ENCODE assay signal across 29 mouse cellular contexts in genomic region chr7:97039641-97040040, GRCm38 (mm10). TPM values are rescaled to one million over a fixed set of nuclear protein-coding genes. Genes with fewer than 3 reads are reported as not detected.
DNase-seq lines count a peak whose midpoint lies in the region; ATAC-seq and TF ChIP-seq lines count a peak whose summit lies in the region.
"Had no signal": no experiment of that assay in that cellular context is flagged by ENCODE, and none has a peak within 500 bp of the region (broad histone marks: within the 10 kb centered on the region; RNA-seq: fewer than 3 reads in every experiment).

No protein-coding gene starts in this region.

- H3K4me2 ChIP-seq in kidney, postnatal 0 days (ENCODE audit: low read length): no peak overlapping the region
- H3K4me2 ChIP-seq: embryonic facial prominence, embryonic 12.5 days; forebrain, embryonic 15.5 days; heart, embryonic 15.5 days; liver, embryonic 12.5 days; midbrain, embryonic 12.5 days had no signal

- no peak for TF ChIP-seq POLR2A in kidney, adult 2 months (IDR thresholded peaks at IDR 0.05; ENCODE audit: low read depth, low read length)

- H3K27me3 ChIP-seq in kidney, postnatal 0 days (ENCODE audit: insufficient read depth, low read length): no peaks in the 10 kb centered on the region
- no peaks in the 10 kb centered on the region for H3K27me3 ChIP-seq in kidney, adult 2 months (replicated peaks; ENCODE audit: control insufficient read depth, insufficient read depth, low read length)
- H3K27me3 ChIP-seq: embryonic facial prominence, embryonic 12.5 days; forebrain, embryonic 15.5 days; heart, embryonic 15.5 days; liver, embryonic 12.5 days; midbrain, embryonic 12.5 days had no signal

- H3K27ac ChIP-seq in kidney, postnatal 0 days: no peak overlapping the region
- no peak overlapping the region for H3K27ac ChIP-seq in kidney, adult 2 months (ENCODE audit: insufficient read depth, low read depth, low read length)
- H3K27ac ChIP-seq: embryonic facial prominence, embryonic 12.5 days; forebrain, embryonic 10.5 days; forebrain, embryonic 15.5 days; heart, embryonic 10.5 days; heart, embryonic 15.5 days; liver, embryonic 12.5 days; midbrain, embryonic 12.5 days; stomach, postnatal 0 days had no signal

- peak; percentile 16 for DNase-seq in embryo, embryonic 10 days (ENCODE audit: low spot score)
- no peak for DNase-seq in embryo, embryonic 9.5 days (ENCODE audit: extremely low spot score)
- peak; percentile 70 for DNase-seq in kidney, postnatal 0 days (ENCODE audit: low spot score)
- no peak for DNase-seq in kidney, adult 2 months
- DNase-seq in adrenal gland, postnatal 14 days: peak; percentile 50
- peak; percentile 17 for DNase-seq in embryo, embryonic 10.5 days (ENCODE audit: low spot score)
- DNase-seq in urinary bladder, postnatal 36 days (ENCODE audit: low spot score in 2 of 2): no peak
- DNase-seq: cerebellum, adult 11 months; cerebellum, adult 9-11 months; gastrocnemius, postnatal 25 days; heart, adult 11 months; kidney, adult 18-20 months; layer of hippocampus, postnatal 36 days; left cerebral cortex, postnatal 4 days; liver, postnatal 0 days; lung, postnatal 36 days; right cerebral cortex, postnatal 4 days; thymus, adult 18-20 months; thymus, postnatal 36 days had no signal

- no peak overlapping the region for H3K9ac ChIP-seq in kidney, postnatal 0 days (ENCODE audit: low read depth, low read length)
- H3K9ac ChIP-seq: embryonic facial prominence, embryonic 12.5 days; forebrain, embryonic 15.5 days; heart, embryonic 15.5 days; liver, embryonic 12.5 days; liver, postnatal 0 days; midbrain, embryonic 12.5 days had no signal

- no peaks in the 10 kb centered on the region for H3K4me1 ChIP-seq in kidney, postnatal 0 days (replicated peaks; ENCODE audit: insufficient read depth, low read length)
- H3K4me1 ChIP-seq in kidney, adult 2 months (ENCODE audit: control insufficient read depth, insufficient read depth, low read length): no peaks in the 10 kb centered on the region
- H3K4me1 ChIP-seq: embryonic facial prominence, embryonic 12.5 days; forebrain, embryonic 10.5 days; forebrain, embryonic 15.5 days; heart, embryonic 15.5 days; liver, embryonic 12.5 days; midbrain, embryonic 12.5 days had no signal

- no peaks in the 10 kb centered on the region for H3K36me3 ChIP-seq in kidney, postnatal 0 days (ENCODE audit: insufficient read depth, low read length)
- 0 out of 2 replicates have a peak, but pooled peaks cover 2% of the 10 kb centered on the region for H3K36me3 ChIP-seq in kidney, adult 2 months (ENCODE audit: control insufficient read depth, insufficient read depth, low read length)
- H3K36me3 ChIP-seq: embryonic facial prominence, embryonic 12.5 days; forebrain, embryonic 15.5 days had no signal

- no peak overlapping the region for H3K4me3 ChIP-seq in kidney, postnatal 0 days (replicated peaks; ENCODE audit: low read depth, low read length)
- H3K4me3 ChIP-seq in kidney, adult 2 months (ENCODE audit: insufficient read depth, low read depth, low read length): no peak overlapping the region
- H3K4me3 ChIP-seq: embryonic facial prominence, embryonic 12.5 days; forebrain, embryonic 10.5 days; forebrain, embryonic 15.5 days; heart, embryonic 10.5 days; heart, embryonic 15.5 days; liver, embryonic 12.5 days; midbrain, embryonic 12.5 days had no signal

- no peak; the same call in 1 of the 2 replicates for ATAC-seq in kidney, postnatal 0 days (replicated peaks; ENCODE audit: low FRiP score, low read depth)
- ATAC-seq: CD4-positive, CD25-positive, alpha-beta regulatory T cell, adult 4 months; forebrain, embryonic 15.5 days; hindbrain, embryonic 16.5 days; liver, embryonic 12.5 days; liver, postnatal 0 days had no signal

- WGBS in kidney, postnatal 0 days: 31% methylated on average over 4 of the region's 4 CpGs
- WGBS in kidney, adult 2 months: 39% methylated on average over 4 of the region's 4 CpGs

- no peaks in the 10 kb centered on the region for H3K9me3 ChIP-seq in kidney, postnatal 0 days (replicated peaks; ENCODE audit: low read length)
- H3K9me3 ChIP-seq: embryonic facial prominence, embryonic 12.5 days; forebrain, embryonic 10.5 days; forebrain, embryonic 15.5 days; heart, embryonic 10.5 days; heart, embryonic 15.5 days; liver, embryonic 12.5 days; midbrain, embryonic 12.5 days had no signal

- no peak for TF ChIP-seq CTCF in kidney, postnatal 0 days (IDR thresholded peaks at IDR 0.05; ENCODE audit: low read depth)
- no peak for TF ChIP-seq CTCF in kidney, adult 2 months (conservative IDR thresholded peaks at IDR 0.05; ENCODE audit: insufficient read depth, insufficient read length, low read depth, low read length)

RNA-seq across cellular contexts. Expression of gene Gab2, which starts 41.7 kb away (rescaled TPM):
- polyA plus RNA-seq in kidney, postnatal 0 days (2015; fragmentation: Nextera tagmentation; extraction: Ambion mirVana): 10.6 and 11.4 TPM in 2 replicates
- 14.6 and 16.5 TPM in 2 replicates for polyA plus RNA-seq in kidney, adult 2 months (2012; rRNA removed)
- 16.1 and 20.7 TPM in 2 replicates for total RNA-seq in adrenal gland, postnatal 14 days (2021)
- polyA plus RNA-seq: CD4-positive, CD25-positive, alpha-beta regulatory T cell, adult 4 months had no signal

Comparison
In these comparisons a context has a peak if more than half of its experiments do, and no peak if none do; other contexts are left out.
1. DNase-seq: peak in embryo, embryonic 10 days (single experiment), kidney, postnatal 0 days (single experiment), adrenal gland, postnatal 14 days (single experiment) and embryo, embryonic 10.5 days (single experiment); none in embryo, embryonic 9.5 days (single experiment), kidney, adult 2 months (single experiment) and urinary bladder, postnatal 36 days (0 of 2).